Mouse (Mus musculus) MEL (cell line): ENCODE data around the gene Mpp2. TPM values are rescaled to one million over a fixed set of nuclear protein-coding genes. Genes with fewer than 3 reads are reported as not detected.

Experiments used
- DNase-seq: peaks from one replicate; pipeline ENCODE4 v3.0.0; 2011; ENCODE audit warnings: low read depth, low spot score
- H3K27ac ChIP-seq: 2 replicates; pipeline ENCODE4 v1.5.1; 2012; ENCODE audit warnings: low read depth, mild to moderate bottlenecking, control low read depth, low read length, moderate library complexity; ENCODE audit not compliant: control insufficient read depth
- H3K27me3 ChIP-seq, 2 experiments: fragments of 150-350 bp in 1 of 2; sonication (generic) in 1 of 2; 2 replicates each; pipeline ENCODE4 v1.6.1; 2012; ENCODE audit warnings: low read length in 2 of 2, mild to moderate bottlenecking in 2 of 2, improper control_type of control experiment in 1 of 2, moderate library complexity in 1 of 2; ENCODE audit not compliant: insufficient read depth in 2 of 2, control insufficient read depth in 1 of 2
- H3K36me3 ChIP-seq, 2 experiments: 2 replicates each; pipeline ENCODE4 v1.6.1; 2012 to 2014; ENCODE audit warnings: low read length in 2 of 2, improper control_type of control experiment in 1 of 2, inconsistent platforms in 1 of 2, mild to moderate bottlenecking in 1 of 2; ENCODE audit not compliant: insufficient read depth in 2 of 2, control insufficient read depth in 1 of 2
- H3K4me1 ChIP-seq, 2 experiments: fragments of 150-350 bp in 1 of 2; sonication (generic) in 1 of 2; 2 replicates each; pipeline ENCODE4 v1.6.1; 2012; ENCODE audit warnings: low read length in 2 of 2, improper control_type of control experiment in 1 of 2, mild to moderate bottlenecking in 1 of 2; ENCODE audit not compliant: insufficient read depth in 2 of 2, control insufficient read depth in 1 of 2
- H3K4me3 ChIP-seq, 2 experiments: fragments of 150-350 bp in 1 of 2; sonication (generic) in 1 of 2; 2 replicates each; pipeline ENCODE4 v1.5.1; 2012; ENCODE audit warnings: low read depth in 2 of 2, low read length in 2 of 2, mild to moderate bottlenecking in 2 of 2, moderate library complexity in 2 of 2, control low read depth in 1 of 2, improper control_type of control experiment in 1 of 2; ENCODE audit not compliant: control insufficient read depth in 1 of 2, insufficient read depth in 1 of 2
- H3K79me2 ChIP-seq: 2 replicates; pipeline ENCODE4 v1.6.1; 2012; ENCODE audit warnings: mild to moderate bottlenecking, low read length, moderate library complexity; ENCODE audit not compliant: control insufficient read depth, poor library complexity, insufficient read depth
- H3K9ac ChIP-seq: 2 replicates; pipeline ENCODE4 v1.6.1; 2012; ENCODE audit warnings: low read depth, mild to moderate bottlenecking, control low read depth, low read length, moderate library complexity; ENCODE audit not compliant: control insufficient read depth, poor library complexity, severe bottlenecking
- H3K9me3 ChIP-seq: fragments of 150-350 bp; sonication (generic); replicated peaks from 2 replicates; pipeline ENCODE4 v1.6.1; 2012; ENCODE audit warnings: mild to moderate bottlenecking, low read length, improper control_type of control experiment, moderate library complexity; ENCODE audit not compliant: insufficient read depth
- BHLHE40 ChIP-seq: IDR thresholded peaks from 2 replicates; pipeline ENCODE4 v1.6.1; 2012; ENCODE audit warnings: low read depth, mild to moderate bottlenecking, inconsistent platforms, low read length, improper control_type of control experiment, borderline replicate concordance
- CHD2 ChIP-seq: IDR thresholded peaks from 2 replicates; pipeline ENCODE4 v1.6.1; 2011; ENCODE audit warnings: low read length, improper control_type of control experiment
- CTCF ChIP-seq, 3 experiments: IDR thresholded peaks in 2 of 3; conservative IDR thresholded peaks in 1 of 3; 2 replicates each; pipeline ENCODE4 v1.5.1; 2011 to 2012; ENCODE audit warnings: low read length in 3 of 3, low read depth in 2 of 3, mild to moderate bottlenecking in 2 of 3, improper control_type of control experiment in 1 of 3, inconsistent platforms in 1 of 3, mixed read lengths in 1 of 3, moderate library complexity in 1 of 3; ENCODE audit not compliant: control insufficient read depth in 1 of 3, insufficient read depth in 1 of 3, poor library complexity in 1 of 3, severe bottlenecking in 1 of 3
- ELF1 ChIP-seq: IDR thresholded peaks from 2 replicates; pipeline ENCODE4 v1.6.1; 2014; ENCODE audit warnings: low read depth, mild to moderate bottlenecking, inconsistent platforms, low read length, improper control_type of control experiment, moderate library complexity
- EP300 ChIP-seq, 2 experiments: IDR thresholded peaks; 2 replicates each; pipeline ENCODE4 v1.6.1; 2011; ENCODE audit warnings: improper control_type of control experiment in 2 of 2, low read length in 2 of 2, low read depth in 1 of 2, mild to moderate bottlenecking in 1 of 2
- ETS1 ChIP-seq: IDR thresholded peaks from 2 replicates; pipeline ENCODE4 v1.6.1; 2012; ENCODE audit warnings: low read depth, mild to moderate bottlenecking, inconsistent platforms, low read length, improper control_type of control experiment, moderate library complexity
- GABPA ChIP-seq: IDR thresholded peaks from 2 replicates; pipeline ENCODE4 v1.6.1; 2012; ENCODE audit warnings: low read depth, mild to moderate bottlenecking, inconsistent platforms, low read length, improper control_type of control experiment, moderate library complexity
- GATA1 ChIP-seq: IDR thresholded peaks from 2 replicates; pipeline ENCODE4 v1.6.1; 2011; ENCODE audit warnings: low read depth, low read length, improper control_type of control experiment
- HCFC1 ChIP-seq: IDR thresholded peaks from 2 replicates; pipeline ENCODE4 v1.6.1; 2012; ENCODE audit warnings: low read depth, mild to moderate bottlenecking, inconsistent platforms, low read length, improper control_type of control experiment, moderate library complexity
- JUND ChIP-seq: IDR thresholded peaks from 2 replicates; pipeline ENCODE4 v1.6.1; 2011; ENCODE audit warnings: low read depth, mild to moderate bottlenecking, improper control_type of control experiment, low read length
- MAX ChIP-seq: IDR thresholded peaks from 2 replicates; pipeline ENCODE4 v1.6.1; 2011; ENCODE audit warnings: low read length, improper control_type of control experiment
- MAZ ChIP-seq: IDR thresholded peaks from 2 replicates; pipeline ENCODE4 v1.6.1; 2012; ENCODE audit warnings: low read depth, mild to moderate bottlenecking, inconsistent platforms, low read length, improper control_type of control experiment
- MXI1 ChIP-seq: IDR thresholded peaks from 2 replicates; pipeline ENCODE4 v1.6.1; 2011; ENCODE audit warnings: mild to moderate bottlenecking, low read depth, low read length, improper control_type of control experiment
- NELFE ChIP-seq: IDR thresholded peaks from 2 replicates; pipeline ENCODE4 v1.6.1; 2011; ENCODE audit warnings: low read depth, low read length, improper control_type of control experiment
- NRF1 ChIP-seq: IDR thresholded peaks from 2 replicates; pipeline ENCODE4 v1.6.1; 2014; ENCODE audit warnings: low read depth, mild to moderate bottlenecking, inconsistent platforms, low read length, improper control_type of control experiment, moderate library complexity; ENCODE audit not compliant: poor library complexity, insufficient read depth, severe bottlenecking
- POLR2A ChIP-seq, 2 experiments: IDR thresholded peaks; 2 replicates each; pipeline ENCODE4 v1.6.1; 2011 to 2012; ENCODE audit warnings: low read length in 2 of 2, mild to moderate bottlenecking in 2 of 2, control low read depth in 1 of 2, improper control_type of control experiment in 1 of 2, low read depth in 1 of 2, moderate library complexity in 1 of 2; ENCODE audit not compliant: control insufficient read depth in 1 of 2, insufficient read depth in 1 of 2, poor library complexity in 1 of 2
- RCOR1 ChIP-seq: IDR thresholded peaks from 2 replicates; pipeline ENCODE4 v1.6.1; 2012; ENCODE audit warnings: low read depth, mild to moderate bottlenecking, inconsistent platforms, low read length, improper control_type of control experiment
- SIN3A ChIP-seq: IDR thresholded peaks from 2 replicates; pipeline ENCODE4 v1.6.1; 2012; ENCODE audit warnings: low read length, improper control_type of control experiment, inconsistent platforms
- TBP ChIP-seq: IDR thresholded peaks from 2 replicates; pipeline ENCODE4 v1.8.0; 2011; ENCODE audit warnings: low read depth, low read length, improper control_type of control experiment
- UBTF ChIP-seq: IDR thresholded peaks from 2 replicates; pipeline ENCODE4 v1.6.1; 2012; ENCODE audit warnings: low read depth, mild to moderate bottlenecking, inconsistent platforms, low read length, improper control_type of control experiment, moderate library complexity, borderline replicate concordance; ENCODE audit not compliant: insufficient read depth
- ZMIZ1 ChIP-seq: IDR thresholded peaks from 2 replicates; pipeline ENCODE4 v1.6.1; 2012; ENCODE audit warnings: low read depth, mild to moderate bottlenecking, inconsistent platforms, low read length, improper control_type of control experiment, moderate library complexity
- polyA plus RNA-seq, 2 experiments: library from polyadenylated mRNA; stranded (reverse) in 1 of 2; unstranded in 1 of 2; fragments of >175 nt in 1 of 2; fragments of >200 nt in 1 of 2; gene quantifications; 2 replicates each; pipeline versions ENCODE4 v1.2.1 to v1.2.4; 2012; ENCODE audit warnings: low replicate concordance in 2 of 2, low read depth in 1 of 2; ENCODE audit not compliant: insufficient read length in 2 of 2, insufficient read depth in 1 of 2, missing spikeins in 1 of 2
- total RNA-seq: library from RNA; depleted of rRNA; stranded (reverse); fragments of 300-350 nt; gene quantifications from 2 replicates; pipeline ENCODE4 v1.2.3, GENCODE M21; 2012

Gene Mpp2
- total and polyA plus RNA-seq, 3 experiments, result 2.9 to 16.3 TPM; not detected in 1

DNA sequence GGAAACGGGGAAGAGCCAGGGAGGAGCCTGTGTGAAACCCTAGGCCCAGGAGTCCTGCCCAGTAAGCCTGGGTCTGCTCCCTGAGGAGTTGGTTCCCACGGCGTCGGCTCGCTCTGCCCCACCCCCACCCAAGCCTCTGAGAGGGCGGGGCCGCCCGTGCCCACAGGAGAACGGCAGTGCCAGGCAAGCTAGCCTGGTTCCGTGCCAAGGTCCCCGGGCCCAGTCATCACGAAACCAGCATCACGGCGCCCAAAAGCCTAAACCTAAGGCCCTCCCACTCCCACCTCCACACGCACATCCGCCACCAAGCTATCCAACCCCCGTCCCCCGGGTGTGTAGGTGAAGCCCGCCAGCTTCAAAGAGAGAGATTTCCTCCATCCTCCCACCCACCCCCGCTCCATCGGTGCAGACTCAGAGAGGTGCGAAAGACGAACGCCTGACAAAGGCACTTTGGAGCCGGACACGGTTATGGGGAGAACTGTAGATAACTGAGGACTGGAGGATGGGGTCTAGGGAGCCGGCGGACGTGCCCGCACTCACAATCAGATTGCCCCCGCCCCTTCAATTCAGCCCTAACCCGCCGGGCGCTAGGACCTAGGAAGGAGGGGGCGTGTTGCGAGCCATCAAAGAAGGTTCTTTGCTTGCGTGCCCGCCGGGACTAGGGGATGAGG, 1.1 kb downstream of the Mpp2 start:
- H3K9ac ChIP-seq, result peak overlapping the region; percentile 76
- peak overlapping the region; percentile 57 to 75 for H3K4me3 ChIP-seq
- no peak for TF ChIP-seq GABPA
- TF ChIP-seq CHD2, result no peak
- peak; percentile 100 for TF ChIP-seq MAZ
- TF ChIP-seq MAX, result peak; percentile 52
- peak; percentile 24; the same call in 1 of the 2 replicates for TF ChIP-seq ELF1
- TF ChIP-seq SIN3A, result peak; percentile 98
- no peak for TF ChIP-seq NELFE
- peak; percentile 79 for TF ChIP-seq HCFC1
- no peak for TF ChIP-seq ZMIZ1
- peak in 1 of 3 experiments; percentile 11; a peak in 1 of 6 replicates for TF ChIP-seq CTCF (IDR thresholded peaks at IDR 0.05 in 2 of 3, conservative IDR thresholded peaks at IDR 0.05 in 1 of 3; ENCODE audit: control insufficient read depth in 1 of 3, insufficient read depth in 1 of 3, low read depth in 2 of 3, low read length in 3 of 3, poor library complexity in 1 of 3, severe bottlenecking in 1 of 3)
- TF ChIP-seq POLR2A (IDR thresholded peaks at IDR 0.05; ENCODE audit: control insufficient read depth in 1 of 2, insufficient read depth in 1 of 2, low read depth in 1 of 2, low read length in 2 of 2, poor library complexity in 1 of 2), result peak in 1 of 2 experiments; percentile 54; a peak in 1 of 4 replicates
- TF ChIP-seq BHLHE40, result peak; percentile 34; the same call in 1 of the 2 replicates
- no peak for TF ChIP-seq GATA1
- TF ChIP-seq UBTF, result 0 out of 2 replicates have a peak, but pooled peaks have one; percentile 76
- TF ChIP-seq JUND, result no peak
- peak; percentile 60; the same call in 1 of the 2 replicates for TF ChIP-seq ETS1
- TF ChIP-seq MXI1, result peak; percentile 74
- no peak for TF ChIP-seq NRF1
- TF ChIP-seq RCOR1, result no peak; the same call in 1 of the 2 replicates
- TF ChIP-seq TBP, result 0 out of 2 replicates have a peak, but pooled peaks have one; percentile 21
- TF ChIP-seq EP300 (IDR thresholded peaks at IDR 0.05; ENCODE audit: low read depth in 1 of 2, low read length in 2 of 2), result no peak; a peak in 1 of 4 replicates
- H3K36me3 ChIP-seq, result peaks cover 0 to 10% of the 10 kb centered on the region in 2 experiments; a peak in 2 of 4 replicates
- H3K79me2 ChIP-seq, result peaks cover 2% of the 10 kb centered on the region; the same call in 1 of the 2 replicates
- peak; percentile 93 for DNase-seq
- H3K9me3 ChIP-seq, result no peaks in the 10 kb centered on the region
- H3K4me1 ChIP-seq, result peaks cover 5 to 12% of the 10 kb centered on the region in 2 experiments; a peak in 3 of 4 replicates
- peak overlapping the region; percentile 43 for H3K27ac ChIP-seq
- H3K27me3 ChIP-seq, result no peaks in the 10 kb centered on the region
